Mouse (Mus musculus) C2C12 (cell line): ENCODE measurements around the gene Jag2. TPM values are rescaled to one million over a fixed set of nuclear protein-coding genes. Genes with fewer than 3 reads are reported as not detected.
A peak's percentile ranks its signal among the peaks of the same experiment; 100 is the strongest.

Experiments used
- H3K27me3 ChIP-seq: one replicate; pipeline ENCODE4 v1.6.1; 2011; ENCODE audit not compliant: control insufficient read depth, insufficient read depth, insufficient read length
- H3K36me3 ChIP-seq: one replicate; pipeline ENCODE4 v1.6.1; 2011; ENCODE audit not compliant: control insufficient read depth, insufficient read depth
- H3K4me3 ChIP-seq: one replicate; pipeline ENCODE4 v1.5.1; 2011; ENCODE audit warnings: mild to moderate bottlenecking, control low read depth; ENCODE audit not compliant: poor library complexity, insufficient read depth, severe bottlenecking
- H3K79me2 ChIP-seq: one replicate; pipeline ENCODE4 v1.6.1; 2011; ENCODE audit not compliant: control insufficient read depth, insufficient read depth
- H3K79me3 ChIP-seq: one replicate; pipeline ENCODE4 v1.6.1; 2011; ENCODE audit warnings: low read depth, control low read depth
- H3ac ChIP-seq: one replicate; pipeline ENCODE3; 2011; ENCODE audit warnings: low read depth; ENCODE audit not compliant: control insufficient read depth, insufficient read length
- CEBPB ChIP-seq: IDR thresholded peaks from one replicate; pipeline ENCODE4 v1.6.1; 2011; ENCODE audit warnings: low read depth, mild to moderate bottlenecking, control low read depth, moderate library complexity
- CTCF ChIP-seq: IDR thresholded peaks from one replicate; pipeline ENCODE4 v1.5.1; 2011; ENCODE audit not compliant: control insufficient read depth, insufficient read depth, insufficient read length
- FOSL1 ChIP-seq: IDR thresholded peaks from one replicate; pipeline ENCODE4 v1.8.0; 2011; ENCODE audit warnings: mild to moderate bottlenecking, low read length; ENCODE audit not compliant: poor library complexity, insufficient read depth, severe bottlenecking
- MAX ChIP-seq: IDR thresholded peaks from one replicate; pipeline ENCODE4 v1.6.1; 2011; ENCODE audit warnings: mild to moderate bottlenecking, control low read depth
- MYOD1 ChIP-seq: IDR thresholded peaks from one replicate; pipeline ENCODE4 v1.6.1; 2011; ENCODE audit warnings: low read depth; ENCODE audit not compliant: control insufficient read depth, insufficient read length
- MYOG ChIP-seq: IDR thresholded peaks from one replicate; pipeline ENCODE4 v1.6.1; 2011; ENCODE audit not compliant: control insufficient read depth, insufficient read length; ENCODE audit errors: extremely low read depth
- USF1 ChIP-seq: IDR thresholded peaks from one replicate; pipeline ENCODE4 v1.6.1; 2011; ENCODE audit warnings: low read depth, mild to moderate bottlenecking, control low read depth, moderate library complexity
- polyA plus RNA-seq: library from polyadenylated mRNA; unstranded; fragments of >200 nt; fragmentation: generic; extraction: Trizol; gene quantifications from one replicate; pipeline ENCODE4 v1.2.1, GENCODE M21; 2012; ENCODE audit warnings: missing spikeins

The Jag2 gene
- polyA plus RNA-seq, 1 experiment, result 85.1 TPM

DNA sequence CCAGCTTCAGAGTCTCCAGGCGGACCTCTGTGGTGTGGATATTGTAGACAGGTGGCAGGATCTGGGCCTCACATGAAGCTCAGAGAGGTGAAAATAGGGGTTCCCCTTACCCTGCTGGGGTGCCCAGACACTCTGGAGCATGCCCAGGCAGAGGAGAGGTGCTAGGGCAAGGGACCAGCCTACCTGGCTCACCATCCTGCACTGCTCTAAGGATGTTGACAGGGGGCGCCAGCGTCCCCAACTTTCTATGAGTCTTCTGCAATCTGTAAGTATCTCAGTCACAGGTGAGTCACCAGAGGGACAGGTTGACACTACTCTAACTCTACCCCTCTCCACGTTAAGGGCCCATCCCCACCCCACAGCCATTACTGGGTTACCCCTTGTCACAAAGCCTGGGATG lies 17.7 kb upstream of the Jag2 start:
- TF ChIP-seq USF1, result no peak
- Histone ChIP-seq H3K79me2 (no peaks in the 10 kb centered on the region), H3K4me3 (no peak overlapping the region), H3K36me3 (no peaks in the 10 kb centered on the region), H3K79me3 (no peaks in the 10 kb centered on the region), H3ac (no peak overlapping the region), H3K27me3 (no peaks in the 10 kb centered on the region)

DNA sequence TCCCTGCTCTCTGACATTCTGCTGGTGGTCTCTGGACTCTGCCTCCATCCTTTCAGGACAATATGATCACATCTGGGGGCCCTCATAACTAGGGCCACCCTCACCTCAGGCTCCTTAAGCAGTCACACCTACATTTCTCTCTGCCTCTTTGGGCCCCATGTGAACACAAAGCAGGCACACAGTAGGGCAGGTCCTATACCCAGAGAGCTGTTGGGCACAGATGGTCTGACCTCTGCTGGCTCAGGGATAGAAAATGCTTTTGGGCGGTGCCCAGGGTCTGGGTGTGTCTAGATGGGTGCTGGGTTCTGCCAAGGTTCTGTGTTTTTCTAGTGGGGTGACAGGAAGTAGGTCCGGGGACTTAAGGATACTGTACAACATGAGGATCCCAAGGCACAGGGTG lies 14.1 kb upstream of the Jag2 start:
- H3K27me3 ChIP-seq, result no peaks in the 10 kb centered on the region
- H3K4me3 ChIP-seq, result no peak overlapping the region
- H3K79me3 ChIP-seq, result no peaks in the 10 kb centered on the region
- H3K36me3 ChIP-seq, result no peaks in the 10 kb centered on the region
- no peak overlapping the region for H3ac ChIP-seq
- TF ChIP-seq MYOD1 (no peak), USF1 (no peak)
- peaks cover 8% of the 10 kb centered on the region for H3K79me2 ChIP-seq

DNA sequence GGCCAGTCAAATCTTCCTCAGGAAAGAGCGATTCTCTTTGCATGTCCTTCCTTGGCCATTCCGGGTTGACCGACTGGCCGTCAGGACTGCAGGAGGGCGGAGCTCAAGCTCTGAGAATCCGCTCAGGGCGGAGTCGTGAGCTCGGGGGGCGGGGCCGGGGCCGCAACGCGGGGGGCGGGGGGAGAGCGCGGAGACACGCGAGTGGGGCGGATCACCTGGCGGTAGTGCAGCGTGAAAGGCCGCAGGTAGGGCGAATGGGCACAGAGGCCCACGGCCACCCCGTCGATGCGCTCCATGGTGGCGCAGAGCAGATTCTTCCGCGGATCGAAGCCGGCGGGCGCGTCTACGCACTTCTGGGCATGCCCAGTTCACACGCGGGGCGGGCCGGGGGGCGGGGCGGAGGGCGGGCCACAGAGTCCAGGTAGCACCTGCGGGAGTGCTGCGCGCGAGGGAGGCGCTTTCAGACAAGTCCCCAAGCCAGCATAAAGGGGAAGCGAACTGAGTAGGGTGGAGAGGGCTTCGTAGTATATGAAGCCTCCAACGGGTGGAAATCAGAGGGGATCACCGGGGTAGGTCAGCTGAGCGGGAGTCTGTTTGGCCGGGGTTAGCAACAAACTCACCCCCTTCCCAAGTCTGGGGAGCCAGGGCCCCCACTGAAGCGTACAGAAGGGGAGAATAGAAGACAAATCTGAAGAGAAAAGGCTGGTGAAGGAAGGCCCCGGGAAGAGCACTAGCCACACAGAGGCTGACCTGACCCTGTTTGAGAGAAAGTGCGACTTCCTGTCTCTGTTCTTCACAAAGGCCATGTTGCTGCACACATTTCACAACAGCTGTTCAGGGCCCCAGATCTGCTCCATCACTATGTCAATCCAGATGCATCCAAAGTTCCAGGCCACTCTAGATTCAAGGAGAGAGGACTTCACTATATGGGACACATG lies 12.5 kb upstream of the Jag2 start, which contains the start of gene Nudt14:
Gene Nudt14 (minus strand): TSS at position 349 of the 938 bp plus-strand sequence.
- TF ChIP-seq USF1, result no peak
- TF ChIP-seq MAX, result no peak
- TF ChIP-seq CTCF, result no peak
- TF ChIP-seq MYOG, result no peak
- no peak for TF ChIP-seq CEBPB
- no peaks in the 10 kb centered on the region for H3K36me3 ChIP-seq
- H3K79me2 ChIP-seq, result peaks cover 8% of the 10 kb centered on the region
- peak within 1 kb of the TSS; percentile 96 for H3ac ChIP-seq
- no peaks in the 10 kb centered on the region for H3K79me3 ChIP-seq
- peak within 1 kb of the TSS; percentile 40 for H3K4me3 ChIP-seq
- H3K27me3 ChIP-seq, result no peaks in the 10 kb centered on the region

DNA sequence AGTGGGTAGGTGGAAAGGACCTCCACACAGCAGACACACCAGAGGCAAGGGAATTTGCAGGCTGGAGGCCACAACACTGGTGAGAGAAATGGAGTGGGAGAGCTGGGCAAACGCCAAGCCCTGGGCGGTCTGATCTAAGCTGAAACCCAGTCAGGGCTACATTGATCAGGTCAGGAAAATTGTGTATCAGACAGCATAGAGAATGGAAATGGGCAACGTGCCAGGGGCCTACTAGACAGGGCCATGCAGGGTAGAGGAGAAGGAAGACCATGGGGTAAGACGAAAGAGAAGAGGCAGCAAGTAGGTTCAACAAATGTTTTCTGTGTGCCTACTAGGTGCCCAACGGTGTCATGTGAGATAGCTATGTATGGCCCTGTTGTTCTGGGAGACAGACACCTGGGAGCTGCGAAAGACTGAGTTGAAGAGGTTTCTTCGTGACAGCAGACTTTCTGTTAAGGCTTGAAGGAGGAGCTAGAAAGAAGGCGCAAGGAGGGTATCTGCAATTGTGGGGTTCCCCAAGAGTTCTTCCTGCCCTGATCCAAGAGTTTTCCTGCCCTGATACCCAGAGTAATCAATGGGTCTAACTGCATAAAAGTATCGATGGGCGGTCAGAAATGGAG lies 11.7 kb upstream of the Jag2 start:
- H3K79me2 ChIP-seq, result peaks cover 8% of the 10 kb centered on the region
- peak overlapping the region; percentile 27 for H3ac ChIP-seq
- peak overlapping the region; percentile 40 for H3K4me3 ChIP-seq
- H3K27me3 ChIP-seq, result no peaks in the 10 kb centered on the region
- TF ChIP-seq CTCF (no peak), MYOD1 (no peak), MYOG (no peak), USF1 (no peak), CEBPB (no peak), FOSL1 (no peak), MAX (no peak)
- H3K79me3 ChIP-seq, result no peaks in the 10 kb centered on the region
- H3K36me3 ChIP-seq, result no peaks in the 10 kb centered on the region

DNA sequence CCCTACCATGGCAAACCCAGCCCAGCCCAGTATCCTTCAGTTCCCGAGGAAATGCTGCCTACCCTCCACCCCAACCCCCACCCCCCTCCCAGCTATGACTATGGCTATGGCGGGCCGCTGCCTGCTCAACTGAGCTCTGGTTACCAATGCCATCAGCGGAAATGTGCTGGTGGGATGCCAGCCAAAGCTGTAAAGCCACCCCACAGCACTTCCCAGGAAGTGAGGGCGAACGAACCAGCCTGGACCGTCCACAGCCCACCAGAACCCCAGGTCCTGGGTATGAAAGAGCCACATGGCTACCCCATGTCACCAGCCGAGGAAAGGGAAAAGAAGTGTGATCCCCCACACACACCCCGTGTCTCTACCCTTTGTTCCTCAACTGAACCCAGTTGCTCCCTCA lies 11.1 kb upstream of the Jag2 start:
- TF ChIP-seq FOSL1 (no peak), MYOG (no peak), CTCF (no peak), USF1 (no peak), CEBPB (no peak), MYOD1 (no peak), MAX (no peak)
- H3K36me3 ChIP-seq, result no peaks in the 10 kb centered on the region
- H3K27me3 ChIP-seq, result no peaks in the 10 kb centered on the region
- H3K4me3 ChIP-seq, result no peak overlapping the region
- no peaks in the 10 kb centered on the region for H3K79me3 ChIP-seq
- H3ac ChIP-seq, result peak overlapping the region; percentile 18
- H3K79me2 ChIP-seq, result peaks cover 8% of the 10 kb centered on the region

DNA sequence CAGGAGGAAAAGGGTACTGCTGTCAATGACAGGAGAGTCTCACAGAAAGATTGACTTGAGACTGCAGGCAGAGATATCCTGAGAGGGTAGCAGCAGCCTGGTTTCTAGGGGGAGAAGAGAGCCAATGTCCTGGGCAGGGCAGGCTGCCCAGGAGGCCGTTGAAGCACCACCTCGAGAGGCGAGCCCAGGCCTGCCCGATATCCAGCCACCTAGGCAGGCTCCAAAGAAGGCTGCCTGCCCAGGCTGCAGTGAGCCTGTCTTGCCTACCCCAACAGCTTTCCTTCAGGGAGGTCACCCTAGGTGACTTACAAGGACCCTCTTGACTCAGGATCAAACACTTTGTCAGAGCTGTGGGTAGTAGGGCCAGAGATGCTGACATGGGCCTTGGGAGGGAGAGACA lies 10.7 kb upstream of the Jag2 start:
- H3K4me3 ChIP-seq, result no peak overlapping the region
- H3ac ChIP-seq, result peak overlapping the region; percentile 3
- H3K36me3 ChIP-seq, result no peaks in the 10 kb centered on the region
- H3K79me2 ChIP-seq, result peaks cover 8% of the 10 kb centered on the region
- TF ChIP-seq CTCF, result no peak
- TF ChIP-seq CEBPB, result no peak
- TF ChIP-seq MYOG, result no peak
- no peak for TF ChIP-seq MAX
- TF ChIP-seq FOSL1, result no peak
- TF ChIP-seq MYOD1, result no peak
- no peak for TF ChIP-seq USF1
- no peaks in the 10 kb centered on the region for H3K27me3 ChIP-seq
- no peaks in the 10 kb centered on the region for H3K79me3 ChIP-seq
